Mouse (Mus musculus): ENCODE measurements at regions not wholly inside any gene's neighbourhood (a gene's known extent, or its start where the extent isn't known, plus 50 kb on each side); places are given as distances from the start of the nearest gene placed in this dataset.

- H3K9ac ChIP-seq (ENCODE audit: insufficient read depth, low read depth), result no peak overlapping the region
- H3K4me3 ChIP-seq (replicated peaks in 1 of 3; ENCODE audit: low read depth in 2 of 3, low read length in 2 of 3, poor library complexity in 1 of 3), result no peak overlapping the region
- peaks cover 4 to 10% of the 10 kb centered on the region in 2 experiments for H3K4me1 ChIP-seq (ENCODE audit: control insufficient read depth in 1 of 2, insufficient read depth in 2 of 2)
- H3K79me2 ChIP-seq (replicated peaks; ENCODE audit: control insufficient read depth, extremely low read depth, insufficient read depth, poor library complexity, severe bottlenecking), result no peaks in the 10 kb centered on the region
- H3K4me2 ChIP-seq (ENCODE audit: insufficient read depth, low read depth, poor library complexity, severe bottlenecking), result no peak overlapping the region
- TF ChIP-seq PAX5 (IDR thresholded peaks at IDR 0.05; ENCODE audit: low read length) (no peak), CTCF (conservative IDR thresholded peaks at IDR 0.05 in 1 of 2, IDR thresholded peaks at IDR 0.05 in 1 of 2; ENCODE audit: low read depth in 2 of 2, low read length in 2 of 2) (no peak), ELF1 (IDR thresholded peaks at IDR 0.05; ENCODE audit: low read depth, low read length) (no peak), POLR2AphosphoS2 (IDR thresholded peaks at IDR 0.05; ENCODE audit: low read depth, low read length) (no peak), E2F4 (IDR thresholded peaks at IDR 0.05; ENCODE audit: insufficient replicate concordance, low read depth, low read length) (no peak)
- DNase-seq (ENCODE audit: extremely low read depth), result no peak
- no peaks in the 10 kb centered on the region for H3K36me3 ChIP-seq (replicated peaks in 1 of 2; ENCODE audit: control insufficient read depth in 1 of 2, insufficient read depth in 1 of 2, low read length in 1 of 2)
- no peaks in the 10 kb centered on the region for H3K9me3 ChIP-seq (replicated peaks; ENCODE audit: low read length)
- no peak overlapping the region for H3K27ac ChIP-seq (ENCODE audit: insufficient read depth, low read depth)
- peaks cover 2% of the 10 kb centered on the region for H3K27me3 ChIP-seq (replicated peaks)
- in situ Hi-C loops (cut with MboI; ENCODE audit: low pct_ligation_motif_present, low pct_unique_long_range_greater_than_20kb, low sequenced_read_pairs), result loop anchor here (25.0 kb wide), 2 partner anchors 720 to 795 kb away; no protein-coding TSS in a partner anchor
- dilution Hi-C loops (cut with MboI; ENCODE audit: extremely low pct_ligation_motif_present, extremely low pct_unique_long_range_greater_than_20kb, low sequenced_read_pairs), result no loop called here
Measured at GRCm38 (mm10) chr16:85682721-85683120, 120.2 kb downstream of the Adamts1 start.

GRCm38 (mm10) chr16:85680351-85680750 is 122.6 kb downstream of the Adamts1 start:
- in situ Hi-C loops (cut with MboI; ENCODE audit: low pct_ligation_motif_present, low pct_unique_long_range_greater_than_20kb, low sequenced_read_pairs) (loop anchor here (25.0 kb wide), 2 partner anchors 718 to 793 kb away; no protein-coding TSS in a partner anchor), dilution Hi-C loops (cut with MboI; ENCODE audit: extremely low pct_ligation_motif_present, extremely low pct_unique_long_range_greater_than_20kb, low sequenced_read_pairs) (no loop called here)
- no peaks in the 10 kb centered on the region for H3K9me3 ChIP-seq (replicated peaks; ENCODE audit: low read length)
- no peak overlapping the region for H3K4me3 ChIP-seq (replicated peaks in 1 of 3; ENCODE audit: low read depth in 2 of 3, low read length in 2 of 3, poor library complexity in 1 of 3)
- no peaks in the 10 kb centered on the region for H3K36me3 ChIP-seq (replicated peaks in 1 of 2; ENCODE audit: control insufficient read depth in 1 of 2, insufficient read depth in 1 of 2, low read length in 1 of 2)
- H3K9ac ChIP-seq (ENCODE audit: insufficient read depth, low read depth), result no peak overlapping the region
- H3K4me2 ChIP-seq (ENCODE audit: insufficient read depth, low read depth, poor library complexity, severe bottlenecking), result no peak overlapping the region
- no peaks in the 10 kb centered on the region for H3K79me2 ChIP-seq (replicated peaks; ENCODE audit: control insufficient read depth, extremely low read depth, insufficient read depth, poor library complexity, severe bottlenecking)
- no peak for TF ChIP-seq UBTF (IDR thresholded peaks at IDR 0.05; ENCODE audit: low read depth, low read length)
- TF ChIP-seq IRF4 (IDR thresholded peaks at IDR 0.05; ENCODE audit: low read depth, low read length), result no peak
- TF ChIP-seq ZMIZ1 (IDR thresholded peaks at IDR 0.05; ENCODE audit: low read depth, low read length), result no peak
- TF ChIP-seq ETS1 (conservative IDR thresholded peaks at IDR 0.05; ENCODE audit: low read depth, low read length), result no peak
- TF ChIP-seq SMC3 (IDR thresholded peaks at IDR 0.05; ENCODE audit: low read depth, low read length), result no peak
- TF ChIP-seq TCF12 (IDR thresholded peaks at IDR 0.05; ENCODE audit: low read depth, low read length), result no peak
- H3K27ac ChIP-seq (ENCODE audit: insufficient read depth, low read depth), result no peak overlapping the region
- peaks cover 2% of the 10 kb centered on the region for H3K27me3 ChIP-seq (replicated peaks)
- DNase-seq (ENCODE audit: extremely low read depth), result peak; percentile 73
- peaks cover 4 to 10% of the 10 kb centered on the region in 2 experiments for H3K4me1 ChIP-seq (ENCODE audit: control insufficient read depth in 1 of 2, insufficient read depth in 2 of 2)

- no peaks in the 10 kb centered on the region for H3K36me3 ChIP-seq (replicated peaks in 1 of 2; ENCODE audit: control insufficient read depth in 1 of 2, insufficient read depth in 1 of 2, low read length in 1 of 2)
- H3K4me1 ChIP-seq (ENCODE audit: control insufficient read depth in 1 of 2, insufficient read depth in 2 of 2), result peaks cover 4 to 10% of the 10 kb centered on the region in 2 experiments
- peaks cover 2% of the 10 kb centered on the region for H3K27me3 ChIP-seq (replicated peaks)
- H3K79me2 ChIP-seq (replicated peaks; ENCODE audit: control insufficient read depth, extremely low read depth, insufficient read depth, poor library complexity, severe bottlenecking), result no peaks in the 10 kb centered on the region
- TF ChIP-seq BHLHE40 (IDR thresholded peaks at IDR 0.05; ENCODE audit: low read depth, low read length) (no peak), CTCF (conservative IDR thresholded peaks at IDR 0.05 in 1 of 2, IDR thresholded peaks at IDR 0.05 in 1 of 2; ENCODE audit: low read depth in 2 of 2, low read length in 2 of 2) (no peak), SMC3 (IDR thresholded peaks at IDR 0.05; ENCODE audit: low read depth, low read length) (no peak), PAX5 (IDR thresholded peaks at IDR 0.05; ENCODE audit: low read length) (no peak), ZNF384 (IDR thresholded peaks at IDR 0.05; ENCODE audit: low read depth, low read length) (no peak), MEF2A (IDR thresholded peaks at IDR 0.05; ENCODE audit: borderline replicate concordance, low read depth, low read length) (no peak), IRF4 (IDR thresholded peaks at IDR 0.05; ENCODE audit: low read depth, low read length) (no peak)
- in situ Hi-C loops (cut with MboI; ENCODE audit: low pct_ligation_motif_present, low pct_unique_long_range_greater_than_20kb, low sequenced_read_pairs), result loop anchor here (25.0 kb wide), 2 partner anchors 716 to 791 kb away; no protein-coding TSS in a partner anchor
- no peak for DNase-seq (ENCODE audit: extremely low read depth)
- no peak overlapping the region for H3K4me3 ChIP-seq (replicated peaks in 1 of 3; ENCODE audit: low read depth in 2 of 3, low read length in 2 of 3, poor library complexity in 1 of 3)
- dilution Hi-C loops (cut with MboI; ENCODE audit: extremely low pct_ligation_motif_present, extremely low pct_unique_long_range_greater_than_20kb, low sequenced_read_pairs), result no loop called here
- no peak overlapping the region for H3K27ac ChIP-seq (ENCODE audit: insufficient read depth, low read depth)
- no peaks in the 10 kb centered on the region for H3K9me3 ChIP-seq (replicated peaks; ENCODE audit: low read length)
- no peak overlapping the region for H3K4me2 ChIP-seq (ENCODE audit: insufficient read depth, low read depth, poor library complexity, severe bottlenecking)
- H3K9ac ChIP-seq (ENCODE audit: insufficient read depth, low read depth), result no peak overlapping the region
Measured at GRCm38 (mm10) chr16:85678781-85679180, 124.1 kb downstream of the Adamts1 start.
